Mouse (Mus musculus) adrenal gland (tissue): ENCODE results near the gene Mapre1.
"Not testable (repeated sequence)": the region's sequence is repeated elsewhere in the genome, so short reads cannot be mapped to it uniquely, and the experiment has no call there.

Experiments used
- intact Hi-C: fragments of 180-260 bp; cut with DNase I; formaldehyde crosslinking; loops from one replicate; pipeline ENCODE4 v1.15.1; 2025
- long read RNA-seq, 2 experiments: library from polyadenylated mRNA; unstranded; transcript quantifications; one replicate each; pipeline ENCODE4 v2.0.0; 2020; ENCODE audit warnings: borderline replicate concordance in 1 of 2; ENCODE audit not compliant: insufficient replicate concordance in 1 of 2

Mapre1 gene
- long read RNA-seq, experiment 1, full-length matches to known transcripts = 155 of 173 reads
- long read RNA-seq, experiment 1, partial matches to known transcripts = 6 of 173 reads
- long read RNA-seq, experiment 1, other reads (novel, unspliced or antisense) = 12 of 173 reads
- long read RNA-seq, experiment 2, full-length matches to known transcripts = 206 of 226 reads
- long read RNA-seq, experiment 2, partial matches to known transcripts = 8 of 226 reads
- long read RNA-seq, experiment 2, other reads (novel, unspliced or antisense) = 12 of 226 reads

- intact Hi-C loops = no loop called here
Observed at GRCm38 (mm10) chr2:153740500-153741436, at the start of gene Mapre1. Gene Mapre1 (plus strand): TSS chr2:153741274.

GRCm38 (mm10) chr2:153693413-153693812 lies 47.7 kb upstream of the Mapre1 start:
- intact Hi-C loops = not testable (repeated sequence)

GRCm38 (mm10) chr2:153694462-153695085 lies 46.5 kb upstream of the Mapre1 start:
- intact Hi-C loops = loop anchor here (2.0 kb wide), 1 partner anchor 26 kb away; no protein-coding TSS in a partner anchor

GRCm38 (mm10) chr2:153696352-153696751 lies 44.7 kb upstream of the Mapre1 start, which contains the start of gene Dnmt3c:
Gene Dnmt3c (plus strand): TSS chr2:153696652.
- intact Hi-C loops = no loop called here

- intact Hi-C loops = no loop called here
Observed at GRCm38 (mm10) chr2:153703389-153703788, 37.7 kb upstream of the Mapre1 start.

- intact Hi-C loops = no loop called here
Observed at GRCm38 (mm10) chr2:153710701-153711330, 30.3 kb upstream of the Mapre1 start.

- intact Hi-C loops = no loop called here
Observed at GRCm38 (mm10) chr2:153712646-153713091, 28.4 kb upstream of the Mapre1 start.

GRCm38 (mm10) chr2:153713227-153713626 lies 27.8 kb upstream of the Mapre1 start:
- intact Hi-C loops = no loop called here

GRCm38 (mm10) chr2:153717861-153718260 lies 23.2 kb upstream of the Mapre1 start:
- intact Hi-C loops = not testable (repeated sequence)

GRCm38 (mm10) chr2:153723098-153723497 lies 18.0 kb upstream of the Mapre1 start:
- intact Hi-C loops = no loop called here

GRCm38 (mm10) chr2:153724424-153724823 lies 16.6 kb upstream of the Mapre1 start:
- intact Hi-C loops = no loop called here

- intact Hi-C loops = no loop called here
Observed at GRCm38 (mm10) chr2:153724871-153725270, 16.2 kb upstream of the Mapre1 start.

- intact Hi-C loops = no loop called here
Observed at GRCm38 (mm10) chr2:153725291-153725690, 15.8 kb upstream of the Mapre1 start.

GRCm38 (mm10) chr2:153734033-153734432 lies 7.0 kb upstream of the Mapre1 start:
- intact Hi-C loops = no loop called here

- intact Hi-C loops = no loop called here
Observed at GRCm38 (mm10) chr2:153741437-153742065, 477 bp downstream of the Mapre1 start.

GRCm38 (mm10) chr2:153747994-153748393 lies 6.9 kb downstream of the Mapre1 start:
- intact Hi-C loops = no loop called here

- intact Hi-C loops = no loop called here
Observed at GRCm38 (mm10) chr2:153750363-153750762, 9.3 kb downstream of the Mapre1 start.

GRCm38 (mm10) chr2:153762121-153762520 lies 21.0 kb downstream of the Mapre1 start:
- intact Hi-C loops = no loop called here

GRCm38 (mm10) chr2:153767484-153767883 lies 26.4 kb downstream of the Mapre1 start:
- intact Hi-C loops = no loop called here

- intact Hi-C loops = no loop called here
Observed at GRCm38 (mm10) chr2:153768881-153769280, 27.8 kb downstream of the Mapre1 start.

GRCm38 (mm10) chr2:153772950-153773349 lies 31.9 kb downstream of the Mapre1 start:
- intact Hi-C loops = no loop called here
